Mouse (Mus musculus) liver, postnatal 0 days (tissue): ENCODE data around the gene E4f1.

Experiments
- CTCF ChIP-seq: sonication (generic); IDR thresholded peaks from 2 replicates; pipeline ENCODE4 v1.5.1; 2016; ENCODE audit warnings: antibody characterized with exemption, low read depth
- EP300 ChIP-seq: IDR thresholded peaks from 2 replicates; pipeline ENCODE4 v1.6.1; 2016; ENCODE audit warnings: antibody characterized with exemption, low read depth, mild to moderate bottlenecking

DNA sequence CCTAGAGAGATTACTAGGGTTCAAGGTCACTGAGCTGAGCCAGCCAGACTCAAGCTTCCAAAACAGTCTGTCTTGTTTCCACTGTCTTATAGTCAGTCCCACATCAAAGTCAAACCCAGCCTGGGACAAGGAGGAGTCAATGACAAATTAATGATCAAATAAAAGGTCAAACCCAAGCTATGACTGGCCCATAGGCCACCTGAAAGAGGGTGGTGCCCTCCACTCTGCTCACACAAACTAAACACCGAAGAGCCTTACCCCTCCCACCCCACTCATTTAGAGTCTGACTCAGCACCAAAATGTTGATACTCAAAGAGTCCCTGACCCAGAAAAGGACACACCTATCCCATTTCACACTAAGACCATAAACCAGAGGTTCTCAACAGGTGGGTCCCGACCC is 16.7 kb downstream of the E4f1 start:
- TF ChIP-seq CTCF (no peak), EP300 (no peak)
